Mouse (Mus musculus) testis, postnatal 10 days (tissue): Measurements from ENCODE around the gene Ppp1r26.
A peak's percentile ranks its signal among the peaks of the same experiment; 100 is the strongest.

Source experiments
- DNase-seq: peaks from one replicate; pipeline ENCODE4 v3.0.0; 2021; ENCODE audit warnings: low spot score

Ppp1r26 gene

GRCm38 (mm10) chr2:28446515-28447314, at the start of gene Ppp1r26:
TSS of gene Ppp1r26 (plus strand) at chr2:28446800.
- peak; percentile 60 for DNase-seq

GRCm38 (mm10) chr2:28396928-28397327, 49.7 kb upstream of the Ppp1r26 start:
- DNase-seq, result no peak

- no peak for DNase-seq
Observed at GRCm38 (mm10) chr2:28397417-28398119, 49.0 kb upstream of the Ppp1r26 start.

- no peak for DNase-seq
Observed at GRCm38 (mm10) chr2:28401647-28402046, 45.0 kb upstream of the Ppp1r26 start.

GRCm38 (mm10) chr2:28402128-28402527, 44.5 kb upstream of the Ppp1r26 start:
- DNase-seq, result no peak

GRCm38 (mm10) chr2:28407796-28408195, 38.8 kb upstream of the Ppp1r26 start:
- DNase-seq, result no peak

- no peak for DNase-seq
Observed at GRCm38 (mm10) chr2:28409144-28409543, 37.5 kb upstream of the Ppp1r26 start.

GRCm38 (mm10) chr2:28409566-28409965, 37.0 kb upstream of the Ppp1r26 start:
- no peak for DNase-seq

GRCm38 (mm10) chr2:28412936-28413335, 33.7 kb upstream of the Ppp1r26 start:
- DNase-seq, result no peak

GRCm38 (mm10) chr2:28414116-28414756, 32.4 kb upstream of the Ppp1r26 start:
- no peak for DNase-seq

- DNase-seq, result no peak
Observed at GRCm38 (mm10) chr2:28414757-28415137, 31.9 kb upstream of the Ppp1r26 start.

GRCm38 (mm10) chr2:28415387-28416024, 31.1 kb upstream of the Ppp1r26 start:
- peak; percentile 72 for DNase-seq

GRCm38 (mm10) chr2:28416511-28416910, 30.1 kb upstream of the Ppp1r26 start:
- DNase-seq, result no peak

GRCm38 (mm10) chr2:28418034-28418433, 28.6 kb upstream of the Ppp1r26 start:
- peak; percentile 94 for DNase-seq

- peak; percentile 96 for DNase-seq
Observed at GRCm38 (mm10) chr2:28419898-28420297, 26.7 kb upstream of the Ppp1r26 start.

GRCm38 (mm10) chr2:28423167-28423566, 23.4 kb upstream of the Ppp1r26 start:
- DNase-seq, result peak; percentile 73

- no peak for DNase-seq
Observed at GRCm38 (mm10) chr2:28427226-28427625, 19.4 kb upstream of the Ppp1r26 start.

- DNase-seq, result no peak
Observed at GRCm38 (mm10) chr2:28430846-28431245, 15.8 kb upstream of the Ppp1r26 start.

- DNase-seq, result peak; percentile 86
Observed at GRCm38 (mm10) chr2:28432811-28433210, 13.8 kb upstream of the Ppp1r26 start.

GRCm38 (mm10) chr2:28433512-28433911, 13.1 kb upstream of the Ppp1r26 start:
- DNase-seq, result no peak

- no peak for DNase-seq
Observed at GRCm38 (mm10) chr2:28435401-28435800, 11.2 kb upstream of the Ppp1r26 start.

GRCm38 (mm10) chr2:28440842-28441241, 5.8 kb upstream of the Ppp1r26 start:
- DNase-seq, result no peak
